Mouse (Mus musculus) cerebellum, adult 11 months (tissue): ENCODE results near the gene Ppp5c.

Source experiments
- DNase-seq: peaks from one replicate; pipeline ENCODE4 v3.0.0; 2022

The Ppp5c gene

GRCm38 (mm10) chr7:17011909-17012590 is 15.7 kb downstream of the Ppp5c start:
- no peak for DNase-seq

DNA sequence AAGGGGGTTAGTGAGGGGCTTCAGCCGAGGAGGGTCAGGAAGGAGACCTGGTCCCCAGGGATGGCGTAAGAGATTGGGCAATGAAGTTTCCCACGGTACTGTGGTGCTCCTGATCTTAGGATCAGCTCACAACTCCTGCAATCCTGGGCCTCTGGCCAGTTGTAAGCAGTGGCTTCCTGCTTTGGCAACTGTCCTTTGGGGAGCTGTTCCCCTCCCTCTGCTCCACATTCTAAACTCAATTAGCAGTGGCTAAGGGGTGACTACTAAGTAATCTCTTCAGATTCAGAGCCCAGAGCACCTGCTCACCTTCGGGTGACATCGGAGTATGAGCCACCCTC is 17.7 kb downstream of the Ppp5c start:
- DNase-seq, result no peak

GRCm38 (mm10) chr7:17009326-17010009 is 18.3 kb downstream of the Ppp5c start:
- DNase-seq, result no peak

DNA sequence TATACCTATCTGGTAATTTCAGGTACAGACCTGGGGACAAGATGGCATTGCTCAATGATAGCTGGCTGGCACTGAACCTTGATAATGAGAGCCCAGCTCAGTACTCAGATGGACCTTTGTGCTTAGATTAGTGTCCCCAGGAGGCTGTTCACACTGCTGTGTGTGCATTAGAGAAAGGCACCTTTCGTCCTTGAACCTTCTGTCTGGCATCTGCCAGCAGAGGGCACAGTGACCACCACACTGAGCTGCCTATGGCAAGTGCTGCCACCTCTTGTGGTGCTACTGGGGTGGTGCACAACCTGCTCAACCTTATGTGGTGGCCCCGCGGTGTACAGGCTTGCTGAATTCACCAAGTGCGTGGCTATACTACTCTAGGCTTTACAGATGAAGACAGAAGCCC is 20.4 kb downstream of the Ppp5c start:
- no peak for DNase-seq

DNA sequence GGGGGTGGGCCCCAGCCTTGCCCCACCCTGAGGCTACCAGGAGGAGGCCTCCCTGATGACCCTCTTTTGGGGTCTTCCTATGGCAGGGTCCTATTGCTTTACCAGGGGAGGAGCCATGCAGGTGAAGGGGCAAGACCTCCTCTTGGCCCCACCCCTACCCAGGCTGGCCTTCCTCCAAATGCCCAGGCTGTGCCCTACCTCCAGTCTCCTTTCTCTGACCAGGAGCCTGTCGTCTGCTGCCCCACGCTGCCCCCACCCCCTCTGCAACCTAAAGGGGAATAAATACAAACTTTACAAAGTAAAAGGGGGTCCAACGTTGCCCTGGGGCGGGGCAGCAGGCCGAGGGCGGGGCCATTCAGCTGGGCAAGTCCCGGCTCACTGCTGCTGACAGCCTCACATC is 23.0 kb downstream of the Ppp5c start:
- DNase-seq, result no peak

DNA sequence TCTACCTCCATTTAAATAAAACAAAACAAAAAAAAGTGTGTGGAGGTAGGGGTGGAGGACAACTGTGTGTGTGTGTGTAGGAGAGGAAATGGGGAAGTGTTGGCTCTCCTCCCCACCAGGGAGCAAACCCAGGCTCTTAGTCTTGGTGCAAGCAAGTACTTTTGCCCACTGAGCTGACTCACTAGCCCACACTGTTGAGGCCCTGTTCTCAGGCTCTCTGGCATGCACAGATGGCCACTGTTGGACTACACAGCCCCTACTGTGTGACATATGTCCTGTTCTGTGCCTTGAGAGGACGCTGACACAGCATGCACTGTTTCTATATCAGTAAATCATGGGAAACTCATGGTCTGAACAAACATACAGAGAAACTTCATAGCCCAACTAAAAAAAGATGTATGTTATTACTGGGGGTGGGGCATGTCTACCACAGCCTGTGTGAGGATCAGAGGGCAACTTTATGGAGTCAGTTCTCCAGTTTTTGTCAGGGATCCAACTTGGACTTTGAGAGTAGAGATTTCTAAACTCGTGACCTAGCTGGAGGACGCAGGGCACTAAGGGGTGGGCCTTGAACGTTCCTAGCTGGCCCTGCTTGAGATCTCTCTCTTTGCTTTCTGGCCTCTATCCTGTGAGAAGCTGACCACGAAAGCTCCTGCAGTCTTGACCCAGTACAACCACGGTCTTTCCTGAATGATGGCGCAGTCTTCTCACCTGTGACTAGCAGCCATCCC is 24.3 kb downstream of the Ppp5c start:
- DNase-seq, result peak; percentile 69

GRCm38 (mm10) chr7:17002375-17003195 is 25.1 kb downstream of the Ppp5c start:
- DNase-seq, result peak; percentile 86

DNA sequence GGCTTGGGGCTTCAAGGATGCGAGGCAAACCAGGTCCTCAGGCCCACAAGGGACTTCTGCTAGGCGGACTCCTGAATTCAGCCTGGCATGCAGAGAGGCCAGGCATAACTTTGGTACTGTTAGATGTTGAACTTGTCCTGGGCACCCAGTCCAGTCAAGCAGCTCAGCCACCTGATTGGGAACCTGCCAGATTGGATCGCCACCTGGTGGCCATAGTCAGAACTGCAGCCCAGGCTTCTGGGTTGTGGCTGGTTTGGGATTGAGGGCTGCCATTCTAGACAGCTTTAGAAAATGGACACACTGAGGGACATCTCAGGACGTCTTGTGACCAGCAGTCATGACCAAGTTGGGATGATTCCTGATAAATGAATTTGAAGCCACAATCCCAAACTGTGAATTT is 28.1 kb downstream of the Ppp5c start:
- DNase-seq, result peak; percentile 89

- DNase-seq, result no peak
Measured at GRCm38 (mm10) chr7:16999233-16999632, 28.5 kb downstream of the Ppp5c start.

- DNase-seq, result no peak
Measured at GRCm38 (mm10) chr7:16995345-16995744, 32.4 kb downstream of the Ppp5c start.

- no peak for DNase-seq
Measured at GRCm38 (mm10) chr7:16994400-16994799, 33.3 kb downstream of the Ppp5c start.

DNA sequence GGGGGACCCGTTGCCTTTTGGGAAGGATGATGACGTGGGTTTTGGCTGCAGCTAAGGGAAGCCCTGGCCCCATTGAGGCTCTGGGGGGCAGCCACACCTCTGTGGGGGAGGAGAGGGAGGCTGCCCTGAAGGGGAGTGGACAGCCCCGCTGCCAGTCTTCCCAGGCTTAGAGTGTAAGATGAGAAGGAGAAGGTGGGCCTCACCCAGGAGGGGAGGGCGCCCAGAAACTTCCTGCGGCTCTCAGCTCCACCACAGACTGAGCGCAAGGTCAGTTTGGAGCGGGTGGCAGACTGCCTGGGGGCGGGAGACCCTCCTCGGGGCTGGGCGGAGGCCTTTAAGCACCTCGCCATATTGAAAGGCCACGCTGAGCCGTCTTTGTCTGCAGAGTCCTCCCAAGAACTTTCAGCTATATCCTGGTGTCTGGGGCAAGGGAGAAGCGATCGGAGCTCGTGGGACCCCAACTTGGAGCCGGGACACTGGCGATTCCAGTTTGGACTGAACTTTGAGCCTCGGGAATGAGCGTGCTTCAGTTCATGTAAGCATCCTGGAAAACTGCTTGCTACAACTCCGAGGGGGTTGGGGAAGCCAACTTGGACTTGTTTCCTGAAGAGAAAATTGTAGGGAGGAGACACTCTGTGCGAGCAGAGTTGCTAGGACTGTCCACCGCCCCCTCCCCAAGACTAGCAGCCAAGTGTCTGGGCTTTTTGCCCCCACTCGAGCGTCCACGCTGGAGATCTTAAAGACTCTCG is 33.9 kb downstream of the Ppp5c start:
- no peak for DNase-seq

DNA sequence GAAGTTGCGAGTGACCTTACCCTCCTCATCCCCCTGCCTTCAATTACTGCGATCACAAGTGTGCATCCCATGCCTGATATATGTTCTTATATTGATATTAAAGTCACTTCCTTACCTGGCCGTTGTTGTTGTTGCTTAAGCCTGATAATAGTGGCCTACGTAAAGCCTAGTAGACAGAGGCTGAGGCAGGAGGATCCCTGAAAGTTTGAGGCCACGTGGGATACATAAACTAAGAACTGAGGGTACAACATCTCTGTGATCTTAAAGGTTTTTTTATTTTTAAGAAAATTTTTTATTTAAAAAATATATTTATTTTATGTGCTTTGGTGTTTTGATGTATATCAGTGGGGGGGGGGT is 35.3 kb downstream of the Ppp5c start, which contains the start of gene Ccdc8:
Gene Ccdc8 (plus strand): TSS at position 258 of the 357 bp plus-strand sequence.
- no peak for DNase-seq

- DNase-seq, result no peak
Measured at GRCm38 (mm10) chr7:16991681-16992450, 35.9 kb downstream of the Ppp5c start.

DNA sequence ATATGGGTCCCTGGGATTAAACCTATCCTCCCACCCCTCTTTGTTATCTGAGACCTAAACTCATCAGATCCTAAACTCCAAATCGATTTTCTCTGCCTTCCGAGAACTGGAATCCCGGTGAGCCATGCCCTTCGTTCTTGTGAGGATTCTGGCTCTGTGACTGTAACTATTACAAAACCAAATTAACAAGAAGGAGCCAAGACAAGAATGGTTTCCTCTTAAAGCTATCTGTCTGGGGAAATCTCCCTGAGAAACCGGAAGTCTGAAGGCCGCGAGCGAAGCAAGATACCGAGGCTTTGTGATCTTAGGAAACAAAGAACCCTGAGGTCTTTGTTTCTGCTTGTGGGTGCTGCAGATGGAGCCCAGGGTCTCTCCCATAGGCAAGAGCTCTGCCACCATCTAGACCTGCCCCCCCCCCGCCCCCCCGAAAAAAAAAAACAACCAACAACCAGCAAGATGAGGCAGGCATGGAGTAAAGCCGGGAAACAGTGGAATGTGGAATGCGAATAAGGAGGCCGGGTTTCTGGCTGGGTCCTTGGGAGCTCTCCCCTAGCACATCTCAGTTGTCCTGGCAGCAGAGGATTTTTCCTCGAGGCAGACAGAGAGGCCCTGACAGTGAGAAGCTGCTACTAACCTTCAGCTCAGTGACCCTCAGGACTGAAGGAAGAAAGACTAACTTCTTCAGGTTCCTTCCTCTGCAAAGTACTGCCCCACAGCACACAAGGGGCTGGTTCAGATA is 37.5 kb downstream of the Ppp5c start:
- DNase-seq, result no peak

DNA sequence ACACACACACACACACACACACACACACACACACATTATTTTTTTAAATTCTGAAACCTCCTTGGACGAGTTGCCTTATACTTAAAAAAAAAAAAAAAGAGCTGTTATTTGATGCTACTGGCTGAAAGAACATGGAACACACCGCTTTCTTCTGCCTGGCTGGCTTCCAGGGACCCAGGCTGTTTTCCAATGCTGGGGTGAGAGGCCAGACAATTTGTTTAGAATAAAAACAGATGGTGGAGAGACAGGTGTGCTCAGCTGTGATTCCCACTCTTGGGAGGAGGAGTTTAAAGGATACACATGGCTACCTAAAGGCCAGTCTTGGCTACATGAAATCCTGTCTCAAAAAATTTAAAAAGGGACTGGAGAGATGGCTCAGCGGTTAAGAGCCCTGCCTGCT is 39.3 kb downstream of the Ppp5c start:
- no peak for DNase-seq

GRCm38 (mm10) chr7:16987541-16988149 is 40.1 kb downstream of the Ppp5c start:
- no peak for DNase-seq

GRCm38 (mm10) chr7:16982859-16983568 is 44.7 kb downstream of the Ppp5c start, which contains the start of gene Gm42372:
Gm42372 (plus strand) TSS chr7:16983086.
- DNase-seq, result peak; percentile 82

GRCm38 (mm10) chr7:16980348-16980747 is 47.4 kb downstream of the Ppp5c start:
- DNase-seq, result no peak

GRCm38 (mm10) chr7:16978593-16978992 is 49.1 kb downstream of the Ppp5c start:
- DNase-seq, result no peak
